Mouse (Mus musculus) CH12.LX (cell line): Measurements from ENCODE around the gene Ap2a1. TPM values are rescaled to one million over a fixed set of nuclear protein-coding genes. Genes with fewer than 3 reads are reported as not detected.

Experiments
- DNase-seq: peaks from one replicate; pipeline ENCODE4 v3.0.0-alpha.2; 2013; ENCODE audit errors: extremely low read depth
- H3K27ac ChIP-seq: 2 replicates; pipeline ENCODE4 v1.5.1; 2012; ENCODE audit warnings: low read depth, mild to moderate bottlenecking, control low read depth, moderate library complexity; ENCODE audit not compliant: insufficient read depth
- H3K27me3 ChIP-seq: replicated peaks from 2 replicates; pipeline ENCODE3; 2012; ENCODE audit warnings: inconsistent platforms
- H3K36me3 ChIP-seq, 2 experiments: replicated peaks in 1 of 2; 2 replicates each; pipeline versions ENCODE3 to v1.6.1; 2012; ENCODE audit warnings: inconsistent platforms in 1 of 2, low read length in 1 of 2, mild to moderate bottlenecking in 1 of 2, mixed read lengths in 1 of 2, moderate library complexity in 1 of 2; ENCODE audit not compliant: control insufficient read depth in 1 of 2, insufficient read depth in 1 of 2
- H3K4me1 ChIP-seq, 2 experiments: 2 replicates each; pipeline ENCODE4 v1.6.1; 2012; ENCODE audit warnings: inconsistent platforms in 1 of 2, moderate library complexity in 1 of 2; ENCODE audit not compliant: insufficient read depth in 2 of 2, control insufficient read depth in 1 of 2
- H3K4me2 ChIP-seq: 2 replicates; pipeline ENCODE4 v1.6.1; 2012; ENCODE audit warnings: low read depth, mild to moderate bottlenecking, control low read depth; ENCODE audit not compliant: poor library complexity, insufficient read depth, severe bottlenecking
- H3K4me3 ChIP-seq, 3 experiments: fragments of 150-350 bp in 1 of 3; sonication (generic) in 1 of 3; replicated peaks in 1 of 3; 2 replicates each; pipeline versions ENCODE3 to v1.5.1; 2011 to 2012; ENCODE audit warnings: low read depth in 2 of 3, low read length in 2 of 3, mild to moderate bottlenecking in 2 of 3, moderate library complexity in 2 of 3, control low read depth in 1 of 3, improper control_type of control experiment in 1 of 3, inconsistent platforms in 1 of 3, mixed read lengths in 1 of 3; ENCODE audit not compliant: poor library complexity in 1 of 3
- H3K79me2 ChIP-seq: replicated peaks from 2 replicates; pipeline ENCODE4 v1.6.1; 2012; ENCODE audit warnings: mild to moderate bottlenecking, moderate library complexity; ENCODE audit not compliant: control insufficient read depth, poor library complexity, insufficient read depth, severe bottlenecking; ENCODE audit errors: extremely low read depth
- H3K9ac ChIP-seq: 2 replicates; pipeline ENCODE4 v1.6.1; 2012; ENCODE audit warnings: low read depth, mild to moderate bottlenecking, control low read depth, moderate library complexity; ENCODE audit not compliant: insufficient read depth
- H3K9me3 ChIP-seq: replicated peaks from 2 replicates; pipeline ENCODE3; 2012; ENCODE audit warnings: low read length, inconsistent platforms, mixed read lengths
- BHLHE40 ChIP-seq: IDR thresholded peaks from 2 replicates; pipeline ENCODE4 v1.6.1; 2011; ENCODE audit warnings: mild to moderate bottlenecking, low read depth, low read length, improper control_type of control experiment
- CHD1 ChIP-seq: IDR thresholded peaks from 2 replicates; pipeline ENCODE4 v1.6.1; 2012; ENCODE audit warnings: low read depth, low read length, improper control_type of control experiment, inconsistent platforms
- IRF4 ChIP-seq: IDR thresholded peaks from 2 replicates; pipeline ENCODE4 v1.6.1; 2014; ENCODE audit warnings: low read depth, mild to moderate bottlenecking, inconsistent platforms, low read length, improper control_type of control experiment
- JUN ChIP-seq: IDR thresholded peaks from 2 replicates; pipeline ENCODE4 v1.6.1; 2011; ENCODE audit warnings: low read depth, mild to moderate bottlenecking, low read length, improper control_type of control experiment, moderate library complexity; ENCODE audit not compliant: insufficient read depth
- MXI1 ChIP-seq: IDR thresholded peaks from 2 replicates; pipeline ENCODE4 v1.6.1; 2011; ENCODE audit warnings: mild to moderate bottlenecking, low read depth, low read length, improper control_type of control experiment
- NRF1 ChIP-seq: IDR thresholded peaks from 2 replicates; pipeline ENCODE4 v1.6.1; 2014; ENCODE audit warnings: low read depth, mild to moderate bottlenecking, inconsistent platforms, low read length, improper control_type of control experiment, moderate library complexity
- RAD21 ChIP-seq: IDR thresholded peaks from 2 replicates; pipeline ENCODE4 v1.6.1; 2011; ENCODE audit warnings: low read depth, mild to moderate bottlenecking, low read length, improper control_type of control experiment, moderate library complexity
- TBP ChIP-seq: conservative IDR thresholded peaks from 2 replicates; pipeline ENCODE4 v1.6.1; 2011; ENCODE audit warnings: low read depth, low read length, improper control_type of control experiment
- USF2 ChIP-seq: conservative IDR thresholded peaks from 2 replicates; pipeline ENCODE4 v1.6.1; 2011; ENCODE audit warnings: low read depth, low read length, improper control_type of control experiment
- ZKSCAN1 ChIP-seq: IDR thresholded peaks from 2 replicates; pipeline ENCODE4 v1.6.1; 2012; ENCODE audit warnings: low read depth, inconsistent platforms, low read length, improper control_type of control experiment, borderline replicate concordance
- ZNF384 ChIP-seq: IDR thresholded peaks from 2 replicates; pipeline ENCODE4 v1.6.1; 2012; ENCODE audit warnings: low read depth, low read length, improper control_type of control experiment, inconsistent platforms
- dilution Hi-C: fragments of 300-500 bp; cut with MboI; formaldehyde crosslinking; loops from 2 replicates; pipeline ENCODE4 v1.14.3; 2020; ENCODE audit warnings: low sequenced_read_pairs; ENCODE audit not compliant: extremely low pct_unique_long_range_greater_than_20kb, extremely low pct_ligation_motif_present
- in situ Hi-C: fragments of 300-500 bp; cut with MboI; formaldehyde crosslinking; loops from 3 replicates; pipeline ENCODE4 v1.14.3; 2019; ENCODE audit warnings: low sequenced_read_pairs, low pct_ligation_motif_present, low pct_unique_long_range_greater_than_20kb, mixed read lengths
- polyA plus RNA-seq: library from polyadenylated mRNA; unstranded; fragments of >175 nt; gene quantifications from 2 replicates; pipeline ENCODE4 v1.2.1, GENCODE M21; 2012; ENCODE audit warnings: low read depth; ENCODE audit not compliant: insufficient read length
- total RNA-seq, 2 experiments: library from RNA; depleted of rRNA; stranded (reverse); fragments of 300-350 nt in 1 of 2; fragments of >200 nt in 1 of 2; gene quantifications; 2 replicates each; pipeline ENCODE4 v1.2.3; 2012 to 2014

Ap2a1 gene
- total and polyA plus RNA-seq, 3 experiments = 35.7 to 61.1 (median 56.3) TPM

DNA sequence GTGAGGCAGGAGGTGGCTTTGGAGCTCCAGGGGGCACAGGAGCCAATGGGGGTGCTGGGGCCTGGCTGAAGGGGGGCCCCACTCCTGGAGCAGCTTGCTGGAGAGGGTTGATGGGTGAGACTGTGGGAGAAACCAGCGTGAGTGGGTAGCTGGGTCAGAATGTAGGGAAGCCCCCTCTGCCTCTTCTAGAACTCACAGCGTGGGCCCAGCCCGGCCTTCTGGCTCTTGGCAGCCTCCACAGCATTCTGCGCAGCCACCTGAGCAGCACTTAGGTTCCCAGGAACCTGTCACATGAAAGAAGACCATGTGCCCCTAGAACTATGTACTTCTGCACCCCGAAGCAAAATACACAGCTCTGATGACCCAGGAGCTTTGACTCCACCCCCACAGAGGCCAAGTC lies 44.7 kb downstream of the Ap2a1 start:
- in situ Hi-C loops = no loop called here
- Histone ChIP-seq H3K27ac (no peak overlapping the region), H3K36me3 (peaks cover 65 to 93% of the 10 kb centered on the region in 2 experiments), H3K9me3 (no peaks in the 10 kb centered on the region), H3K4me3 (no peak overlapping the region), H3K27me3 (no peaks in the 10 kb centered on the region), H3K79me2 (no peaks in the 10 kb centered on the region; the same call in 1 of the 2 replicates), H3K4me1 (peaks cover 0 to 10% of the 10 kb centered on the region in 2 experiments; a peak in 2 of 4 replicates), H3K9ac (no peak overlapping the region), H3K4me2 (no peak overlapping the region)
- dilution Hi-C loops = no loop called here
- TF ChIP-seq USF2 (no peak), CHD1 (no peak)
- DNase-seq = no peak

DNA sequence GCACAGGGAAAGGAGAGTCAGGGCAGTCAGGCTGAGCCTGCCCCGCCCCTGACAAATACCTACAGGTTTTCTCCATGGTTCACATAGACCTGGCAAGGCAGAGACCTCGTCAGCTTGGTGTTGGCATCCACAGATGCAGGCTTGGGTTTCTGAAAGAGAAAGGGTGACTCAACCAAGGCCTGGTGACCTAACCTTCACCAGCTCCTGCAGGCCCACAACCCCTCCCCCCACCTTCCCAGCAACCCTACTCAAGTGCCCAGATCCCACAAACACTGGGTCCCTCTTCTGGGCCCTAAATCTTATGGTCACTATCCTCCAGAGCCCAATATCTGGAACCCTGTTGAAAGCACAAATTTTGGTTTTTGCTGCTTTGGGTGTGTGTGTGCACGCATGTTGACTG lies 46.3 kb downstream of the Ap2a1 start:
- H3K36me3 ChIP-seq = peaks cover 80 to 93% of the 10 kb centered on the region in 2 experiments
- H3K4me1 ChIP-seq = peaks cover 0 to 12% of the 10 kb centered on the region in 2 experiments; a peak in 2 of 4 replicates
- H3K9me3 ChIP-seq = no peaks in the 10 kb centered on the region
- no peak for DNase-seq
- H3K27ac ChIP-seq = no peak overlapping the region
- H3K79me2 ChIP-seq = no peaks in the 10 kb centered on the region; the same call in 1 of the 2 replicates
- dilution Hi-C loops (no loop called here), in situ Hi-C loops (no loop called here)
- TF ChIP-seq BHLHE40 (no peak), ZKSCAN1 (no peak), MXI1 (no peak)
- no peak overlapping the region for H3K4me2 ChIP-seq
- no peaks in the 10 kb centered on the region for H3K27me3 ChIP-seq
- no peak overlapping the region for H3K9ac ChIP-seq
- no peak overlapping the region for H3K4me3 ChIP-seq

GRCm38 (mm10) chr7:44877833-44878232 lies 51.5 kb downstream of the Ap2a1 start:
- H3K9me3 ChIP-seq = no peaks in the 10 kb centered on the region
- H3K4me1 ChIP-seq = peaks cover 0 to 12% of the 10 kb centered on the region in 2 experiments; a peak in 2 of 4 replicates
- dilution Hi-C loops (no loop called here), in situ Hi-C loops (no loop called here)
- H3K79me2 ChIP-seq = no peaks in the 10 kb centered on the region
- H3K27me3 ChIP-seq = peaks cover 4% of the 10 kb centered on the region
- H3K4me2 ChIP-seq = no peak overlapping the region
- no peak for DNase-seq
- H3K36me3 ChIP-seq = peaks cover 57 to 72% of the 10 kb centered on the region in 2 experiments
- no peak for TF ChIP-seq JUN
- TF ChIP-seq NRF1 = no peak
- TF ChIP-seq TBP = no peak
- no peak for TF ChIP-seq USF2
- TF ChIP-seq RAD21 = no peak
- TF ChIP-seq ZNF384 = no peak
- TF ChIP-seq IRF4 = no peak
- no peak overlapping the region for H3K27ac ChIP-seq
- H3K4me3 ChIP-seq = no peak overlapping the region
- H3K9ac ChIP-seq = no peak overlapping the region
